Mouse (Mus musculus) kidney, embryonic 15.5 days (tissue): ENCODE measurements around the gene Etnk2. TPM values are rescaled to one million over a fixed set of nuclear protein-coding genes. Genes with fewer than 3 reads are reported as not detected.
A peak's percentile ranks its signal among the peaks of the same experiment; 100 is the strongest.

Source experiments
- ATAC-seq: fragments of 200-750 bp; cut with Nextera tagmentation; replicated peaks from 2 replicates; pipeline ENCODE4 v1.8.0; 2017; ENCODE audit warnings: moderate TSS enrichment; ENCODE audit not compliant: low FRiP score
- H3K27ac ChIP-seq: fragments of 300-500 bp; sonication (generic); 2 replicates; pipeline ENCODE4 v1.5.1; 2015; ENCODE audit warnings: mild to moderate bottlenecking, inconsistent platforms
- H3K27me3 ChIP-seq: fragments of 300-500 bp; sonication (generic); 2 replicates; pipeline ENCODE4 v1.6.1; 2015; ENCODE audit warnings: inconsistent platforms
- H3K36me3 ChIP-seq: fragments of 300-500 bp; sonication (generic); 2 replicates; pipeline ENCODE4 v1.6.1; 2015; ENCODE audit warnings: inconsistent platforms
- H3K4me1 ChIP-seq: fragments of 300-500 bp; sonication (generic); 2 replicates; pipeline ENCODE4 v1.6.1; 2015; ENCODE audit warnings: inconsistent platforms
- H3K4me2 ChIP-seq: fragments of 300-500 bp; sonication (generic); 2 replicates; pipeline ENCODE4 v1.6.1; 2015; ENCODE audit warnings: moderate library complexity, mild to moderate bottlenecking, inconsistent platforms
- H3K4me3 ChIP-seq: fragments of 300-500 bp; sonication (generic); replicated peaks from 2 replicates; pipeline ENCODE4 v1.5.1; 2015; ENCODE audit warnings: mild to moderate bottlenecking, inconsistent platforms
- H3K9ac ChIP-seq: fragments of 300-500 bp; sonication (generic); 2 replicates; pipeline ENCODE4 v1.6.1; 2015; ENCODE audit warnings: mild to moderate bottlenecking, inconsistent platforms
- H3K9me3 ChIP-seq: fragments of 300-500 bp; sonication (generic); replicated peaks from 2 replicates; pipeline ENCODE4 v1.6.1; 2016; ENCODE audit warnings: inconsistent platforms
- WGBS: fragments of 180-500 bp; shearing (Covaris S2); methylation state at CpG from one replicate; pipeline ENCODE4 v1.1.7; 2015; ENCODE audit warnings: mixed read lengths; 5-methylcytosine and 5-hydroxymethylcytosine counted together
- polyA plus RNA-seq: library from polyadenylated mRNA; unstranded; fragments of >200 nt; fragmentation: Nextera tagmentation; extraction: Ambion mirVana; gene quantifications from 2 replicates; pipeline ENCODE4 v1.2.1, GENCODE M21; 2015

The Etnk2 gene
- polyA plus RNA-seq, 1 experiment from 2014 or later: 4.0 TPM

DNA sequence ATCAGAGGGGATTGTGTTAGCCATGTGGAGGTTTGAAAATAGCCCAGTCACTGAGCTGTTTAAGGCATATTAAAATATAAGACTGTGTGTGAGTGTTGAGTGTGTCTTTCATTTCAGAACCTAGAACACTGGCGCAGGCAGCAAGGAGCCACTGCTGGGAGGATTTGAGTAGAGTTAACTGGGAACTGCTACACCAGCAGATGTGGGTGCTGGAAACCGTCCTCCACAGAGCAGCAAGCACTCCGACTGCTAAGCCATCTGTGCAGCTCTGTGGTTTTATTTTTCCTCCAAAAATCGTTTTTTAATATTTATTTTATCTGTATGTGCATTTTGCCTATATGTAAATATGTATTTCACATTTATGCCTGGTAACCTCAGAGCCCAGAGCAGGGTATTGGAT, 31.3 kb downstream of the Etnk2 start:
- H3K9me3 ChIP-seq: no peaks in the 10 kb centered on the region; the same call in 1 of the 2 replicates
- WGBS: 72% methylated on average over 4 of the region's 4 CpGs
- no peaks in the 10 kb centered on the region for H3K27me3 ChIP-seq
- peaks cover 39% of the 10 kb centered on the region for H3K36me3 ChIP-seq
- no peak for ATAC-seq
- no peak overlapping the region for H3K9ac ChIP-seq
- H3K4me3 ChIP-seq: no peak overlapping the region
- H3K4me2 ChIP-seq: no peak overlapping the region
- no peak overlapping the region for H3K27ac ChIP-seq
- peaks cover 28% of the 10 kb centered on the region for H3K4me1 ChIP-seq

- H3K9me3 ChIP-seq: no peaks in the 10 kb centered on the region; the same call in 1 of the 2 replicates
- no peak for ATAC-seq
- H3K27me3 ChIP-seq: no peaks in the 10 kb centered on the region
- H3K4me2 ChIP-seq: no peak overlapping the region
- 0 out of 2 replicates have a peak overlapping the region, but pooled peaks have one; percentile 87 for H3K27ac ChIP-seq
- no peak overlapping the region for H3K4me3 ChIP-seq
- peaks cover 19% of the 10 kb centered on the region for H3K36me3 ChIP-seq
- H3K9ac ChIP-seq: no peak overlapping the region
- H3K4me1 ChIP-seq: peaks cover 40% of the 10 kb centered on the region
- 92% methylated on average over 5 of the region's 5 CpGs for WGBS
Measured at GRCm38 (mm10) chr1:133396693-133397092, 33.3 kb downstream of the Etnk2 start.

- ATAC-seq: 0 out of 2 replicates have a peak, but pooled peaks have one; percentile 23
- Histone ChIP-seq H3K4me3 (no peak overlapping the region), H3K27me3 (no peaks in the 10 kb centered on the region), H3K4me2 (peak overlapping the region; percentile 35), H3K36me3 (peaks cover 15% of the 10 kb centered on the region), H3K9ac (no peak overlapping the region), H3K27ac (peak overlapping the region; percentile 87), H3K9me3 (no peaks in the 10 kb centered on the region), H3K4me1 (peaks cover 40% of the 10 kb centered on the region)
- WGBS: 71% methylated on average over 5 of the region's 5 CpGs
Measured at GRCm38 (mm10) chr1:133397094-133397482, 33.7 kb downstream of the Etnk2 start.

DNA sequence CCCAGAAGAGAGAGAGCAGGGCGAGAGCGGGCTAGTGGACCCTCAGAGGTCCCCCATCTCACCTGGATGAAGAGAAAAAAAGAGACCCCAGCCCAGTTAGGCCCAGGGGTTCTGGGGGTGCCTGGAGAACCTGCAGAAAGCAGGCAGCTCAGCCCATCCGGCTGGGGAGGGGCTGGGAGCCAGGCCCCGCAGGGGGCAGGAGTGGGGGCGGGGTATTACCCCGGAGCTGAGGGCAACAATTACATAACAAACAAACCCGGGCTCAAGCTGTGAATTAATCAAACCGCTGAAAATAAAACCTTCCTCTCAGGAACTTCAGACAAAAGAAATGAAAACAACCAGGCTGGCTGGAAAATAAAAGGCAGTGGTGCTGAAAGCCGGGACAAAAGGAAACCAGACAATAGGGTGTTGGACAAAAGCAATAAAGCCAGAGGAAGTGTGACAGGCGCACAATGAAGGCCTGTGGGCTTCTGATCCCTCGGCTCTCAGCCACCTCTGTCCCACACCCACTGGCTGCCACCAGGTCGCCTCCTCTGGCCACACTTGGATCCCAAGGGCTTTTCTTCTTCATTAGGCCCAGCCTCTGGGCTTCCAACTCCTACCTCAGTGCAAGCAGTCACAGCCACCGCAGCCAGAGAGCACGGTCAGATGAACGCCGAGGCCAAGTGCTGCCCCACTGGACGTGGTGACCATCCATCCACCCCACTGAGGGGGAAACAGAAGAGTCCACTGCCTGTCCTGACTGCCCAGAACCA, 34.3 kb downstream of the Etnk2 start:
- Histone ChIP-seq H3K4me2 (peak overlapping the region; percentile 35), H3K4me1 (peaks cover 40% of the 10 kb centered on the region), H3K9ac (peak overlapping the region; percentile 7; the same call in 1 of the 2 replicates)

GRCm38 (mm10) chr1:133400014-133400725, 36.8 kb downstream of the Etnk2 start:
- Histone ChIP-seq H3K9me3 (no peaks in the 10 kb centered on the region), H3K4me3 (no peak overlapping the region), H3K36me3 (no peaks in the 10 kb centered on the region), H3K27ac (no peak overlapping the region), H3K27me3 (no peaks in the 10 kb centered on the region), H3K9ac (no peak overlapping the region), H3K4me2 (no peak overlapping the region), H3K4me1 (peaks cover 42% of the 10 kb centered on the region)
- ATAC-seq: no peak
- WGBS: 64% methylated on average over 13 of the region's 13 CpGs

More for the DNA sequence above, 34.3 kb downstream of the Etnk2 start:
- Histone ChIP-seq H3K4me3 (no peak overlapping the region), H3K27me3 (no peaks in the 10 kb centered on the region), H3K36me3 (peaks cover 10% of the 10 kb centered on the region), H3K27ac (peak overlapping the region; percentile 87), H3K9me3 (no peaks in the 10 kb centered on the region)
- ATAC-seq: peak; percentile 69
- WGBS: 10% methylated on average over 17 of the region's 17 CpGs

DNA sequence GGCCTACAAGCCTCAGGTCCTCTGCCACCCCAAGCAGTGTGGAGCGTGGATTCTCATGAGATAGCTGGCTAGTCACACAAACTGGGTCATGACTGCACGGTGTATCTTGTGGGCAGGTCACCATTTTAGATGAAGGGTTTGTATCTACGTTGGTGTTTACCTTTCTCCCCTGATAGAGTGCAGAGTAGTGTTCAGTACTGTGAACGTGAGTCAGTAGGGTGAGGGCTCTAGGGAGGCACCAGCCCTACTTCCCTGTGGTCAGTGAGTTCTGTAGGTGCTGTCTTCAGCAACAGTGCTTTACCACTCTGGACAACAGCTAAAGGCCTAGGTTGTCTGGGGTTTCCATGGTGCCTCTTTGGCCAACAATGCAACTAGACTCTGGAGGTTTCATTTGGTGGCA, 40.6 kb downstream of the Etnk2 start:
- Histone ChIP-seq H3K27ac (no peak overlapping the region), H3K4me3 (no peak overlapping the region), H3K9ac (no peak overlapping the region), H3K27me3 (no peaks in the 10 kb centered on the region), H3K4me2 (no peak overlapping the region), H3K36me3 (no peaks in the 10 kb centered on the region), H3K4me1 (peaks cover 37% of the 10 kb centered on the region), H3K9me3 (no peaks in the 10 kb centered on the region)
- WGBS: 88% methylated on average over 4 of the region's 4 CpGs
- ATAC-seq: no peak

DNA sequence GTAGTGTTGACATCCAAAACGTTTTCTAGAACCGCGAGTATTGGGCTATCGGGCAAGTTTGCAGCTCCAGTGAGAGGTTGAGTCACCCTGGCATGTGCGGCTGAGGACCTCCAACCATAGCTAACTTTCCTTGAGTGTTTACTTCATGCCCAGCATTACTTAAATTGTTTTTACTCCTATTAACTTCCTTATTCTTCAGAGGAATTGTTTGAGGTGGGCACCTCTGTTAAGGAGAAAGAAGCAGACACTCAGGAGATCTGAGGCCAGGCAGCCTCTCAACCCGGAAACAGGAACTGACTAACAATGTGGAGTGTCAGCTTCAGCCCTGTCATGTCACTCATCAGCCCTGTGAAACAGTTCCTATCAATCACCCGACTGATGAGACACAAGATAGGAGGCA, 43.2 kb downstream of the Etnk2 start:
- 0 out of 2 replicates have a peak overlapping the region, but pooled peaks have one; percentile 46 for H3K27ac ChIP-seq

DNA sequence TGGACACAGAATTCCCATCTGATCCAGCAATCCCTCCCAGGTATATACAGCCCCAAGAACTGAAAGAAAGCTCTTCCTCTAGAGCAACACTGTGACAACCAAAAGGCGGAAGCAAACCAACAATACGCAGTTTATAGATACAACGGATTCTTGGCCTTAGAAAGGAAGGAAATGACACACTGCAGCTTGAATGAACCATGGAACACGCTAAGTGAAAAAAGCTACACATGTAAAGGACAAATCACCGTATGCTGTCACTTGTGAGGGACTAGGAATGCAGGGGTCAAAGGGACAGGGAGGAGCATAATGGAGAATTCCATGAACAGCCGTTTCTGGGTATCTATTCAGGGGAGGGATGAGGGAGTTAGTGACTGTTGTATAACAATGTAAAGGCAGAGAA, 44.1 kb downstream of the Etnk2 start:
- H3K27ac ChIP-seq: peak overlapping the region; percentile 46; the same call in 1 of the 2 replicates
- H3K9me3 ChIP-seq: no peaks in the 10 kb centered on the region
- no peak overlapping the region for H3K4me2 ChIP-seq
- H3K36me3 ChIP-seq: 0 out of 2 replicates have a peak, but pooled peaks cover 4% of the 10 kb centered on the region
- ATAC-seq: no peak
- H3K4me1 ChIP-seq: peaks cover 47% of the 10 kb centered on the region
- 58% methylated on average over 6 of the region's 6 CpGs for WGBS
- no peaks in the 10 kb centered on the region for H3K27me3 ChIP-seq
- H3K9ac ChIP-seq: no peak overlapping the region
- H3K4me3 ChIP-seq: no peak overlapping the region

More for the DNA sequence above, 43.2 kb downstream of the Etnk2 start:
- Histone ChIP-seq H3K4me2 (no peak overlapping the region), H3K36me3 (0 out of 2 replicates have a peak, but pooled peaks cover 4% of the 10 kb centered on the region), H3K9me3 (no peaks in the 10 kb centered on the region), H3K27me3 (no peaks in the 10 kb centered on the region), H3K9ac (no peak overlapping the region), H3K4me3 (no peak overlapping the region), H3K4me1 (peaks cover 39% of the 10 kb centered on the region)
- no peak for ATAC-seq
- WGBS: 78% methylated on average over 7 of the region's 7 CpGs

DNA sequence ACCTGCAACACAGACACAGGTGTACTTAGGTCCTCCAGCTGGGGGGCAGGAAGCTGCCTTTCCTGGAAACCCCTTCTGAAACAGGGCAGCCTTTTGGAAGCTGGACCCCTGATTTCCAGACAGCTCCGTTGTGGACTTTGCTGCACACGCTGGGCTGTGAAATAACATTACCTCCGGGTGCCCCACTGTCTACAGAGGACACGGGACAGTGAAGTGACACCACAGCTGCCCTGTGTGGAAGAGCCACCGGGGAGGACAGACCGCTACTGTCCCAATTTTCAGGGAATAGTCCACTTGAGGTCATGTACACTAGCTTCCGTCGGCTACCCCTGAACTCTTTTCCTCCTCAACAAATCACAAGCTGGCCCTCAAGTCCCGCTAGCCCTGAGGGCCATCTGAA, 44.9 kb downstream of the Etnk2 start:
- Histone ChIP-seq H3K36me3 (0 out of 2 replicates have a peak, but pooled peaks cover 4% of the 10 kb centered on the region), H3K27ac (0 out of 2 replicates have a peak overlapping the region, but pooled peaks have one; percentile 2), H3K9me3 (no peaks in the 10 kb centered on the region), H3K4me2 (no peak overlapping the region), H3K4me3 (no peak overlapping the region), H3K4me1 (peaks cover 56% of the 10 kb centered on the region), H3K27me3 (no peaks in the 10 kb centered on the region), H3K9ac (no peak overlapping the region)
- 33% methylated on average over 9 of the region's 9 CpGs for WGBS
- no peak for ATAC-seq

- Histone ChIP-seq H3K4me3 (no peak overlapping the region), H3K36me3 (0 out of 2 replicates have a peak, but pooled peaks cover 4% of the 10 kb centered on the region), H3K27ac (0 out of 2 replicates have a peak overlapping the region, but pooled peaks have one; percentile 2), H3K4me2 (peak overlapping the region; percentile 18), H3K27me3 (no peaks in the 10 kb centered on the region), H3K9ac (no peak overlapping the region), H3K4me1 (peaks cover 62% of the 10 kb centered on the region), H3K9me3 (no peaks in the 10 kb centered on the region)
- 0 out of 2 replicates have a peak, but pooled peaks have one; percentile 23 for ATAC-seq
- WGBS: 13% methylated on average over 6 of the region's 6 CpGs
Measured at GRCm38 (mm10) chr1:133408880-133409516, 45.6 kb downstream of the Etnk2 start.

- no peak for ATAC-seq
- Histone ChIP-seq H3K4me2 (no peak overlapping the region), H3K36me3 (0 out of 2 replicates have a peak, but pooled peaks cover 4% of the 10 kb centered on the region), H3K27ac (0 out of 2 replicates have a peak overlapping the region, but pooled peaks have one; percentile 2), H3K9me3 (no peaks in the 10 kb centered on the region), H3K9ac (no peak overlapping the region), H3K27me3 (no peaks in the 10 kb centered on the region), H3K4me1 (peaks cover 69% of the 10 kb centered on the region), H3K4me3 (no peak overlapping the region)
- WGBS: 62% methylated on average over 9 of the region's 9 CpGs
Measured at GRCm38 (mm10) chr1:133409786-133410185, 46.4 kb downstream of the Etnk2 start.
